Mouse (Mus musculus) liver, postnatal 0 days (tissue): ENCODE results near the gene Slitrk5. TPM values are rescaled to one million over a fixed set of nuclear protein-coding genes. Genes with fewer than 3 reads are reported as not detected.

Experiments
- ATAC-seq: fragments of 200-750 bp; cut with Nextera tagmentation; 2 replicates; pipeline ENCODE4 v1.8.0; 2017; ENCODE audit warnings: mild to moderate bottlenecking, moderate library complexity
- DNase-seq: peaks from one replicate; pipeline ENCODE4 v3.0.0-alpha.2; 2016
- H3K27ac ChIP-seq: fragments of 300-500 bp; sonication (generic); 2 replicates; pipeline ENCODE4 v1.5.1; 2014; ENCODE audit warnings: antibody characterized with exemption, moderate library complexity, mild to moderate bottlenecking, low read depth
- H3K27me3 ChIP-seq: fragments of 300-500 bp; sonication (generic); 2 replicates; pipeline ENCODE4 v1.6.1; 2014; ENCODE audit warnings: low read length, control low read depth, mixed read lengths; ENCODE audit not compliant: insufficient read depth
- H3K36me3 ChIP-seq: fragments of 300-500 bp; sonication (generic); replicated peaks from 2 replicates; pipeline ENCODE4 v1.6.1; 2014; ENCODE audit warnings: mild to moderate bottlenecking, control low read depth, low read length, moderate library complexity, mixed read lengths; ENCODE audit not compliant: insufficient read depth
- H3K4me1 ChIP-seq: fragments of 300-500 bp; sonication (generic); 2 replicates; pipeline ENCODE4 v1.6.1; 2014; ENCODE audit warnings: antibody characterized with exemption, mild to moderate bottlenecking, control low read depth; ENCODE audit not compliant: insufficient read depth
- H3K4me2 ChIP-seq: fragments of 300-500 bp; sonication (generic); 2 replicates; pipeline ENCODE4 v1.6.1; 2014; ENCODE audit warnings: low read depth, mild to moderate bottlenecking, low read length, moderate library complexity, mixed read lengths
- H3K4me3 ChIP-seq: fragments of 300-500 bp; sonication (generic); 2 replicates; pipeline ENCODE4 v1.5.1; 2014; ENCODE audit warnings: low read depth, low read length
- H3K9ac ChIP-seq: fragments of 300-500 bp; sonication (generic); replicated peaks from 2 replicates; pipeline ENCODE4 v1.6.1; 2014; ENCODE audit warnings: mild to moderate bottlenecking, moderate library complexity
- H3K9me3 ChIP-seq: fragments of 300-500 bp; sonication (generic); 2 replicates; pipeline ENCODE4 v1.6.1; 2016; ENCODE audit warnings: mild to moderate bottlenecking, control low read depth, low read length, mixed read lengths
- CTCF ChIP-seq: sonication (generic); IDR thresholded peaks from 2 replicates; pipeline ENCODE4 v1.5.1; 2016; ENCODE audit warnings: antibody characterized with exemption, low read depth
- EP300 ChIP-seq: IDR thresholded peaks from 2 replicates; pipeline ENCODE4 v1.6.1; 2016; ENCODE audit warnings: antibody characterized with exemption, low read depth, mild to moderate bottlenecking
- WGBS: fragments of 180-500 bp; shearing (Covaris S2); extraction: QIAGEN DNeasy Blood & Tissue Kit; methylation state at CpG from one replicate; pipeline ENCODE4 v1.1.7; 2014; ENCODE audit not compliant: insufficient replicate concordance; 5-methylcytosine and 5-hydroxymethylcytosine counted together
- polyA plus RNA-seq: library from polyadenylated mRNA; unstranded; fragments of >200 nt; fragmentation: Nextera tagmentation; extraction: Ambion mirVana; gene quantifications from 2 replicates; pipeline ENCODE4 v1.2.1, GENCODE M21; 2015

Gene Slitrk5
- polyA plus RNA-seq: not detected in 2 replicates

GRCm38 (mm10) chr14:111674664-111675147, at the start of gene Slitrk5:
Slitrk5 (plus strand) TSS chr14:111675097.
- Histone ChIP-seq H3K27me3 (peaks cover 48% of the 10 kb centered on the region), H3K27ac (no peak within 1 kb of the TSS), H3K4me3 (peak within 1 kb of the TSS; percentile 47), H3K4me1 (peaks cover 10% of the 10 kb centered on the region), H3K4me2 (peak within 1 kb of the TSS; percentile 83), H3K9me3 (no peaks in the 10 kb centered on the region), H3K36me3 (no peaks in the 10 kb centered on the region), H3K9ac (peak within 1 kb of the TSS; percentile 34; the same call in 1 of the 2 replicates)
- DNase-seq (peak; percentile 78), ATAC-seq (peak; percentile 57)
- TF ChIP-seq EP300 (no peak), CTCF (peak; percentile 78)
- WGBS: 3% methylated on average over 22 of the region's 22 CpGs

DNA sequence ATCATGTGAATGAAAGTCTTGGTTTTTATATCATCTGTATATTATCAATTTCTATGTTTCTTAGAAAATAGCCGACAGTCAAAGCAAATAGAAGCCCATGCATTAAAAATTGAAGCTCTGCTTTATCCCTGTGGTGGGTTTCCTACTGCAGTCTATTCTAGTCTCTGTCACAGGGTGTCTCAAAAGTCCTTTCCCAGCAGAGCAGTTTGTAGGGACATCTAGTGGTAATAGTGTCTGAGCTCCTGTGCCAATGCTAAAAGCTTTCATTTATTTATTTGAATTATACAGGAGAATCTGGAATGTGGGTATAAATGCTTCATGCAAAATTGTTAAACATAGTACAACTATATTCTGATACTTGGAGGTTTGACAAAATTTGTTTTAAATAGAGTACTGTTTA, 2.0 kb upstream of the Slitrk5 start:
- TF ChIP-seq CTCF: no peak
- TF ChIP-seq EP300: no peak
- WGBS: 55% methylated on average over 1 of the region's 1 CpGs
- DNase-seq: no peak

GRCm38 (mm10) chr14:111675211-111676165, 591 bp downstream of the Slitrk5 start:
- Histone ChIP-seq H3K4me2 (peak overlapping the region; percentile 83), H3K9me3 (no peaks in the 10 kb centered on the region), H3K36me3 (no peaks in the 10 kb centered on the region), H3K9ac (peak overlapping the region; percentile 34; the same call in 1 of the 2 replicates), H3K27me3 (peaks cover 56% of the 10 kb centered on the region), H3K27ac (no peak overlapping the region), H3K4me1 (peaks cover 10% of the 10 kb centered on the region), H3K4me3 (peak overlapping the region; percentile 47)
- 2% methylated on average over 74 of the region's 94 CpGs for WGBS
- TF ChIP-seq EP300 (no peak), CTCF (no peak)
- DNase-seq: peak; percentile 22
- peak; percentile 33 for ATAC-seq

More for the DNA sequence above, 2.0 kb upstream of the Slitrk5 start:
- H3K4me2 ChIP-seq: no peak overlapping the region
- peaks cover 33% of the 10 kb centered on the region for H3K27me3 ChIP-seq
- no peaks in the 10 kb centered on the region for H3K9me3 ChIP-seq
- H3K27ac ChIP-seq: no peak overlapping the region
- H3K9ac ChIP-seq: no peak overlapping the region
- H3K4me3 ChIP-seq: no peak overlapping the region
- H3K4me1 ChIP-seq: peaks cover 10% of the 10 kb centered on the region
- H3K36me3 ChIP-seq: no peaks in the 10 kb centered on the region
- no peak for ATAC-seq

- Histone ChIP-seq H3K27me3 (peaks cover 63% of the 10 kb centered on the region), H3K4me1 (peaks cover 12% of the 10 kb centered on the region), H3K36me3 (no peaks in the 10 kb centered on the region), H3K9ac (no peak overlapping the region), H3K4me3 (peak overlapping the region; percentile 47), H3K27ac (no peak overlapping the region), H3K4me2 (peak overlapping the region; percentile 83), H3K9me3 (no peaks in the 10 kb centered on the region)
- TF ChIP-seq EP300: no peak
- no peak for TF ChIP-seq CTCF
- DNase-seq: peak; percentile 16
- 2% methylated on average over 17 of the region's 19 CpGs for WGBS
- peak; percentile 22; the same call in 1 of the 2 replicates for ATAC-seq
Observed at GRCm38 (mm10) chr14:111676166-111676581, 1.3 kb downstream of the Slitrk5 start.

DNA sequence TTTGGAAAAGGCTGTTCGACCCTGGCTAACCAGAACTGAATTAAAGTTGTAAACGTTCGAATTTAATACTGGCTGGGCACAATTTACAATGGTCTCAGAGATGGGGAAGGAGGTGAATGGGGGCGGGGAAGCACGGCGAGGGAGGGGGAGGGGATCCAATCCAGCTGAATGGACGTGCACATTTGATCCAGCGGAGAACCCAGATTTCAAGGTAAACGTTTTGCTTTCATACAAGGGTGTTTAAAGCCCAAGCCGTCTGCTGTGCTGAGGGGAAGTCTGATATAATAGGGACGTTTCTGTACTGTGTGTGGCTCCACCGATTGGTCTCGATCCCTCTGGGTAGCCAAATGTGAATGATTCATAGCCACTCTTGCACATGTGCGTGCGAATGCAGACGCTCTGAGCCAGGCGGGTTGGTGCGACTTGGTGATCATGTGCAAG, 2.0 kb downstream of the Slitrk5 start:
- Histone ChIP-seq H3K27ac (no peak overlapping the region), H3K9ac (no peak overlapping the region), H3K9me3 (no peaks in the 10 kb centered on the region), H3K36me3 (no peaks in the 10 kb centered on the region), H3K4me1 (peaks cover 15% of the 10 kb centered on the region), H3K27me3 (peaks cover 70% of the 10 kb centered on the region), H3K4me2 (peak overlapping the region; percentile 83; the same call in 1 of the 2 replicates), H3K4me3 (peak overlapping the region; percentile 47; the same call in 1 of the 2 replicates)
- TF ChIP-seq CTCF (no peak), EP300 (no peak)
- DNase-seq: peak; percentile 10
- 1% methylated on average over 18 of the region's 18 CpGs for WGBS
- no peak for ATAC-seq

GRCm38 (mm10) chr14:111677361-111678070, 2.6 kb downstream of the Slitrk5 start:
- H3K27me3 ChIP-seq: peaks cover 73% of the 10 kb centered on the region
- H3K4me3 ChIP-seq: no peak overlapping the region

More at GRCm38 (mm10) chr14:111677361-111678070, 2.6 kb downstream of the Slitrk5 start:
- no peak overlapping the region for H3K9ac ChIP-seq
- H3K36me3 ChIP-seq: no peaks in the 10 kb centered on the region
- no peak overlapping the region for H3K27ac ChIP-seq
- TF ChIP-seq EP300 (no peak), CTCF (no peak)
- WGBS: 7% methylated on average over 17 of the region's 17 CpGs
- peaks cover 15% of the 10 kb centered on the region for H3K4me1 ChIP-seq
- no peaks in the 10 kb centered on the region for H3K9me3 ChIP-seq
- DNase-seq (no peak), ATAC-seq (no peak)
- H3K4me2 ChIP-seq: no peak overlapping the region
